Mouse (Mus musculus) forebrain, embryonic 14.5 days (tissue): ENCODE results near the gene Zfp36l1. TPM values are rescaled to one million over a fixed set of nuclear protein-coding genes. Genes with fewer than 3 reads are reported as not detected.

Source experiments
- ATAC-seq: fragments of 200-750 bp; cut with Nextera tagmentation; 2 replicates; pipeline ENCODE4 v1.8.0; 2017; ENCODE audit warnings: mild to moderate bottlenecking, moderate library complexity
- DNase-seq: peaks from one replicate; pipeline ENCODE4 v3.0.0-alpha.2; 2015; ENCODE audit warnings: low spot score
- H3K27ac ChIP-seq: fragments of 300-500 bp; sonication (generic); 2 replicates; pipeline ENCODE4 v1.5.1; 2014; ENCODE audit warnings: low read depth, mild to moderate bottlenecking, control low read depth, low read length, moderate library complexity
- H3K27me3 ChIP-seq: fragments of 300-500 bp; sonication (generic); replicated peaks from 2 replicates; pipeline ENCODE4 v1.6.1; 2014; ENCODE audit warnings: low read length, control low read depth, mixed read lengths; ENCODE audit not compliant: control insufficient read depth, insufficient read depth
- H3K36me3 ChIP-seq: fragments of 300-500 bp; sonication (generic); 2 replicates; pipeline ENCODE4 v1.6.1; 2014; ENCODE audit warnings: low read length, control low read depth; ENCODE audit not compliant: control insufficient read depth, insufficient read depth
- H3K4me1 ChIP-seq: fragments of 300-500 bp; sonication (generic); 2 replicates; pipeline ENCODE4 v1.6.1; 2014; ENCODE audit warnings: antibody characterized with exemption, low read length, control low read depth; ENCODE audit not compliant: control insufficient read depth, insufficient read depth
- H3K4me2 ChIP-seq: fragments of 300-500 bp; sonication (generic); 2 replicates; pipeline ENCODE4 v1.6.1; 2014; ENCODE audit warnings: mild to moderate bottlenecking, control low read depth, low read length
- H3K4me3 ChIP-seq: fragments of 300-500 bp; sonication (generic); 2 replicates; pipeline ENCODE4 v1.5.1; 2014; ENCODE audit warnings: low read depth, low read length, control low read depth
- H3K9ac ChIP-seq: fragments of 300-500 bp; sonication (generic); 2 replicates; pipeline ENCODE4 v1.6.1; 2014; ENCODE audit warnings: mild to moderate bottlenecking, low read length, control low read depth, moderate library complexity
- H3K9me3 ChIP-seq: fragments of 300-500 bp; sonication (generic); replicated peaks from 2 replicates; pipeline ENCODE4 v1.6.1; 2016; ENCODE audit warnings: low read length, control low read depth, mixed read lengths; ENCODE audit not compliant: control insufficient read depth
- WGBS: fragments of 180-500 bp; shearing (Covaris S2); extraction: QIAGEN DNeasy Blood & Tissue Kit; methylation state at CpG from one replicate; pipeline ENCODE4 v1.1.7; 2014; 5-methylcytosine and 5-hydroxymethylcytosine counted together
- polyA plus RNA-seq: library from polyadenylated mRNA; unstranded; fragments of >200 nt; fragmentation: Nextera tagmentation; extraction: Ambion mirVana; gene quantifications from 2 replicates; pipeline ENCODE4 v1.2.1, GENCODE M21; 2014

The Zfp36l1 gene
- polyA plus RNA-seq, 1 experiment from 2014 or later, result 45.5 TPM

GRCm38 (mm10) chr12:80114892-80115141, 2.0 kb upstream of the Zfp36l1 start:
- Histone ChIP-seq H3K4me2 (peak overlapping the region; percentile 84), H3K36me3 (peaks cover 6% of the 10 kb centered on the region; the same call in 1 of the 2 replicates), H3K27me3 (peaks cover 5% of the 10 kb centered on the region; the same call in 1 of the 2 replicates), H3K4me1 (peaks cover 17% of the 10 kb centered on the region), H3K27ac (peak overlapping the region; percentile 94), H3K9ac (peak overlapping the region; percentile 88), H3K4me3 (peak overlapping the region; percentile 59), H3K9me3 (no peaks in the 10 kb centered on the region)
- DNase-seq (peak; percentile 63), ATAC-seq (no peak)
- 2% methylated on average over 8 of the region's 8 CpGs for WGBS

GRCm38 (mm10) chr12:80114031-80114891, 1.4 kb upstream of the Zfp36l1 start:
- H3K27me3 ChIP-seq, result peaks cover 5% of the 10 kb centered on the region; the same call in 1 of the 2 replicates
- peaks cover 17% of the 10 kb centered on the region for H3K4me1 ChIP-seq
- peaks cover 10% of the 10 kb centered on the region; the same call in 1 of the 2 replicates for H3K36me3 ChIP-seq
- WGBS, result under 1% methylated on average over 51 of the region's 51 CpGs
- H3K9me3 ChIP-seq, result no peaks in the 10 kb centered on the region
- DNase-seq, result peak; percentile 78
- ATAC-seq, result 0 out of 2 replicates have a peak, but pooled peaks have one; percentile 8
- H3K9ac ChIP-seq, result peak overlapping the region; percentile 88
- peak overlapping the region; percentile 94 for H3K27ac ChIP-seq
- peak overlapping the region; percentile 84 for H3K4me2 ChIP-seq
- peak overlapping the region; percentile 59 for H3K4me3 ChIP-seq

DNA sequence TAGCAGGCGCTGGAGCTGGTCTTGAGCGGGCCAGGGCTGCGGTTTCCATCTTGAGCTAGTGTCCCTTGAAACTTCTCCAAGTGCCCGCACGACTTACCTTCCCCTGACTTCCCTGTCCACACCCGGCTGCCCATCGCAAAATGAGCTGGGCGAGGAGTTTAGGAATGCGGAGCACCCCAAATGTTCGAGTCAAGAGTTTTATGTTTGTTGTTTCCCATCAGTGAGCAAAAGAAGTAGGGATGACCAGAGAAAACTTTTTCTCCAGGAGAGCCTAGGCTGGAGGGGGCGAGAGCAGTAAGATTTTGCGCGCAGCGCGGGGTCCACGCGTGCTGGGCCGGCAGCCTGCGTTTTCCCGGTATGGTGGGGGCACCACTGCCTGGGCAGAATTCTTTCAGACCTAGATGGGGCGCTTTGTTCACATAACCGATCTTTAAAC, 791 bp upstream of the Zfp36l1 start:
- Histone ChIP-seq H3K4me3 (peak overlapping the region; percentile 59), H3K9ac (peak overlapping the region; percentile 88), H3K27me3 (peaks cover 5% of the 10 kb centered on the region; the same call in 1 of the 2 replicates), H3K27ac (peak overlapping the region; percentile 94), H3K4me2 (peak overlapping the region; percentile 84), H3K9me3 (no peaks in the 10 kb centered on the region), H3K4me1 (peaks cover 17% of the 10 kb centered on the region), H3K36me3 (peaks cover 10% of the 10 kb centered on the region; the same call in 1 of the 2 replicates)
- DNase-seq, result peak; percentile 8
- 0% methylated on average over 22 of the region's 22 CpGs for WGBS
- ATAC-seq, result no peak

- H3K9me3 ChIP-seq, result no peaks in the 10 kb centered on the region
- peak overlapping the region; percentile 80; the same call in 1 of the 2 replicates for H3K27ac ChIP-seq
- peaks cover 17% of the 10 kb centered on the region for H3K4me1 ChIP-seq
- H3K9ac ChIP-seq, result peak overlapping the region; percentile 75
- peaks cover 5% of the 10 kb centered on the region; the same call in 1 of the 2 replicates for H3K27me3 ChIP-seq
- peak overlapping the region; percentile 59 for H3K4me3 ChIP-seq
- WGBS, result under 1% methylated on average over 26 of the region's 26 CpGs
- DNase-seq (no peak), ATAC-seq (no peak)
- peaks cover 10% of the 10 kb centered on the region; the same call in 1 of the 2 replicates for H3K36me3 ChIP-seq
- peak overlapping the region; percentile 84 for H3K4me2 ChIP-seq
These were observed 647 bp downstream of the Zfp36l1 start for GRCm38 (mm10) chr12:80112071-80112660.

- peak overlapping the region; percentile 75 for H3K9ac ChIP-seq
- H3K9me3 ChIP-seq, result no peaks in the 10 kb centered on the region
- H3K27ac ChIP-seq, result peak overlapping the region; percentile 80
- H3K4me3 ChIP-seq, result peak overlapping the region; percentile 59
- DNase-seq (peak; percentile 52), ATAC-seq (no peak)
- peaks cover 10% of the 10 kb centered on the region; the same call in 1 of the 2 replicates for H3K36me3 ChIP-seq
- peak overlapping the region; percentile 84 for H3K4me2 ChIP-seq
- peaks cover 17% of the 10 kb centered on the region for H3K4me1 ChIP-seq
- under 1% methylated on average over 29 of the region's 29 CpGs for WGBS
- peaks cover 5% of the 10 kb centered on the region; the same call in 1 of the 2 replicates for H3K27me3 ChIP-seq
These were observed 1.4 kb downstream of the Zfp36l1 start for GRCm38 (mm10) chr12:80111131-80112070.

GRCm38 (mm10) chr12:80110546-80110870, 2.3 kb downstream of the Zfp36l1 start:
- Histone ChIP-seq H3K27me3 (peaks cover 5% of the 10 kb centered on the region; the same call in 1 of the 2 replicates), H3K36me3 (peaks cover 10% of the 10 kb centered on the region; the same call in 1 of the 2 replicates), H3K27ac (peak overlapping the region; percentile 80), H3K4me2 (peak overlapping the region; percentile 84), H3K4me3 (peak overlapping the region; percentile 59), H3K9ac (peak overlapping the region; percentile 75), H3K4me1 (peaks cover 14% of the 10 kb centered on the region), H3K9me3 (no peaks in the 10 kb centered on the region)
- no peak for ATAC-seq
- no peak for DNase-seq
- 0% methylated on average over 9 of the region's 9 CpGs for WGBS

DNA sequence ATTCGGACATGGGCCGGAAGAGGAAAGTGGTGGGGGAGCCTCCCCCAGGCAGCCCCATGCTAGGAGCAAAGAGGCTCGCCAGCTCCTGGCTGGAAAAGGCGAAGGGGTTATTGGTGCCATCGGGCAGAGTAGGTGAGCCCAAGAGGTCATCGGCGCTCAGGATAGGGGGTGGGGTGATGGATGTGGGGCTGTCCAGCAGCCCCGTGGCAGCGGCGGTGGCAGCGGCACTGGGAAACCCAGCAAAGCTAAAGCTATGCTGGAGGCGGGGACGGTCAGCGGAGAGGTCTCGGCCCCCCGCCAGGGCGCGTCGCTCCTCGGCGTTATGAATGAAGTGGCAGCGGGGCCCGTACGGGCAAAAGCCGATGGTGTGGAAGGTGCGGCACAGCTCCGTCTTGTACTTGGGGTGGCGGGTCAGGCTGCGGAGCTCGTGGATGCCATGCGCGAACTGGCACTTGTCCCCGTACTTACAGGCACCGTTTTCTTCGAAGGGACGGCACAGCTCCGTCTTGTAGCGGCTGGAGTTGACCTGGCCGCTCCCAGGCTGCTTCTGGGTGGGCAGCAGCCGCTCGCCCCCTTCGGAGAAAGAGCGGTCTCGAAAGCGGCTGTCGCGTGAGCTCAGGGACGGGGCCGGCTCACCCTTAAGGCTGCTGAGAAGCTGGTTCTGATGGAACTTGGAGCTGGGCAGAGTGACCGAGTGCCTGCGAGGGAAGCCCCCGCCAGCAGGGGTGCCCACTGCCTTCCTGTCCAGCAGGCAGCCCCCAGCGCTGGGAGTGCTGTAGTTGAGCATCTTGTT, 2.9 kb downstream of the Zfp36l1 start:
- H3K27ac ChIP-seq, result peak overlapping the region; percentile 80
- no peaks in the 10 kb centered on the region for H3K9me3 ChIP-seq
- H3K36me3 ChIP-seq, result peaks cover 10% of the 10 kb centered on the region; the same call in 1 of the 2 replicates
- peak overlapping the region; percentile 59 for H3K4me3 ChIP-seq
- no peak; the same call in 1 of the 2 replicates for ATAC-seq
- H3K4me1 ChIP-seq, result peaks cover 14% of the 10 kb centered on the region
- WGBS, result under 1% methylated on average over 52 of the region's 53 CpGs
- H3K27me3 ChIP-seq, result peaks cover 5% of the 10 kb centered on the region; the same call in 1 of the 2 replicates
- H3K9ac ChIP-seq, result peak overlapping the region; percentile 75
- DNase-seq, result peak; percentile 39
- H3K4me2 ChIP-seq, result peak overlapping the region; percentile 84
